Mouse (Mus musculus) hindbrain, postnatal 0 days (tissue): ENCODE results near the gene Msh4. TPM values are rescaled to one million over a fixed set of nuclear protein-coding genes. Genes with fewer than 3 reads are reported as not detected.

Experiments used
- ATAC-seq: fragments of 200-750 bp; cut with Nextera tagmentation; 2 replicates; pipeline ENCODE4 v1.8.0; 2017; ENCODE audit warnings: mild to moderate bottlenecking, moderate TSS enrichment, moderate library complexity
- DNase-seq: peaks from one replicate; pipeline ENCODE4 v3.0.0-alpha.2; 2015; ENCODE audit warnings: low spot score
- H3K27ac ChIP-seq: fragments of 300-500 bp; sonication (generic); 2 replicates; pipeline ENCODE4 v1.5.1; 2014; ENCODE audit warnings: mild to moderate bottlenecking
- H3K27me3 ChIP-seq: fragments of 300-500 bp; sonication (generic); 2 replicates; pipeline ENCODE4 v1.6.1; 2014; ENCODE audit warnings: low read length, mixed read lengths; ENCODE audit not compliant: insufficient read depth
- H3K36me3 ChIP-seq: fragments of 300-500 bp; sonication (generic); 2 replicates; pipeline ENCODE4 v1.6.1; 2014; ENCODE audit warnings: low read length, mixed read lengths; ENCODE audit not compliant: insufficient read depth
- H3K4me1 ChIP-seq: fragments of 300-500 bp; sonication (generic); 2 replicates; pipeline ENCODE4 v1.6.1; 2014; ENCODE audit warnings: antibody characterized with exemption, low read length, mixed read lengths; ENCODE audit not compliant: insufficient read depth
- H3K4me2 ChIP-seq: fragments of 300-500 bp; sonication (generic); 2 replicates; pipeline ENCODE4 v1.6.1; 2014; ENCODE audit warnings: low read depth, mild to moderate bottlenecking, low read length, moderate library complexity, mixed read lengths
- H3K4me3 ChIP-seq: fragments of 300-500 bp; sonication (generic); 2 replicates; pipeline ENCODE4 v1.5.1; 2014; ENCODE audit warnings: low read length
- H3K9ac ChIP-seq: fragments of 300-500 bp; sonication (generic); replicated peaks from 2 replicates; pipeline ENCODE4 v1.6.1; 2014; ENCODE audit warnings: mild to moderate bottlenecking, low read length, moderate library complexity, mixed read lengths
- H3K9me3 ChIP-seq: fragments of 300-500 bp; sonication (generic); 2 replicates; pipeline ENCODE4 v1.6.1; 2016; ENCODE audit warnings: low read length, mixed read lengths
- CTCF ChIP-seq: IDR thresholded peaks from 2 replicates; pipeline ENCODE4 v1.5.1; 2016; ENCODE audit warnings: antibody characterized with exemption, control low read depth, low read depth
- WGBS: fragments of 180-500 bp; shearing (Covaris S2); extraction: QIAGEN DNeasy Blood & Tissue Kit; methylation state at CpG from one replicate; pipeline ENCODE4 v1.1.7; 2014; 5-methylcytosine and 5-hydroxymethylcytosine counted together
- polyA plus RNA-seq: library from polyadenylated mRNA; unstranded; fragments of >200 nt; fragmentation: Nextera tagmentation; extraction: Ambion mirVana; gene quantifications from 2 replicates; pipeline ENCODE4 v1.2.1, GENCODE M21; 2015
- total RNA-seq: library from RNA; depleted of rRNA; stranded (reverse); fragments of >200 nt; gene quantifications from 2 replicates; pipeline ENCODE4 v1.2.3, GENCODE M21; 2014

The Msh4 gene
- total and polyA plus RNA-seq, 2 experiments from 2014 or later = 0.13 to 0.68 TPM

- 46% methylated on average over 8 of the region's 8 CpGs for WGBS
- Histone ChIP-seq H3K9me3 (no peaks in the 10 kb centered on the region), H3K4me3 (peak overlapping the region; percentile 87), H3K27ac (no peak overlapping the region), H3K4me1 (peaks cover 21% of the 10 kb centered on the region), H3K27me3 (no peaks in the 10 kb centered on the region), H3K9ac (peak overlapping the region; percentile 92), H3K36me3 (peaks cover 32% of the 10 kb centered on the region), H3K4me2 (peak overlapping the region; percentile 77)
- no peak for TF ChIP-seq CTCF
- DNase-seq (no peak), ATAC-seq (no peak)
These were observed 5.4 kb upstream of the Msh4 start for GRCm38 (mm10) chr3:153911197-153911881.

GRCm38 (mm10) chr3:153910489-153910888 is 4.6 kb upstream of the Msh4 start:
- H3K9me3 ChIP-seq = no peaks in the 10 kb centered on the region
- no peak overlapping the region for H3K9ac ChIP-seq
- WGBS = 65% methylated on average over 7 of the region's 7 CpGs
- H3K27me3 ChIP-seq = no peaks in the 10 kb centered on the region
- H3K27ac ChIP-seq = no peak overlapping the region
- no peak for ATAC-seq
- TF ChIP-seq CTCF = no peak
- 0 out of 2 replicates have a peak overlapping the region, but pooled peaks have one; percentile 7 for H3K4me3 ChIP-seq
- peaks cover 21% of the 10 kb centered on the region for H3K4me1 ChIP-seq
- peaks cover 39% of the 10 kb centered on the region for H3K36me3 ChIP-seq
- peak overlapping the region; percentile 77 for H3K4me2 ChIP-seq
- no peak for DNase-seq

GRCm38 (mm10) chr3:153908919-153909318 is 3.0 kb upstream of the Msh4 start:
- Histone ChIP-seq H3K27me3 (no peaks in the 10 kb centered on the region), H3K4me1 (peaks cover 21% of the 10 kb centered on the region), H3K9ac (no peak overlapping the region), H3K4me2 (no peak overlapping the region), H3K36me3 (peaks cover 45% of the 10 kb centered on the region), H3K4me3 (no peak overlapping the region), H3K27ac (no peak overlapping the region), H3K9me3 (no peaks in the 10 kb centered on the region)
- no peak for TF ChIP-seq CTCF
- DNase-seq (no peak), ATAC-seq (no peak)
- WGBS = 74% methylated on average over 5 of the region's 5 CpGs

- Histone ChIP-seq H3K4me3 (no peak overlapping the region), H3K4me2 (no peak overlapping the region), H3K9ac (no peak overlapping the region), H3K36me3 (peaks cover 45% of the 10 kb centered on the region), H3K9me3 (no peaks in the 10 kb centered on the region), H3K4me1 (peaks cover 4% of the 10 kb centered on the region), H3K27me3 (no peaks in the 10 kb centered on the region), H3K27ac (no peak overlapping the region)
- no peak for TF ChIP-seq CTCF
- WGBS = 84% methylated on average over 49 of the region's 49 CpGs
- no peak for DNase-seq
- peak; percentile 43; the same call in 1 of the 2 replicates for ATAC-seq
These were observed 445 bp downstream of the Msh4 start for GRCm38 (mm10) chr3:153905251-153906135.

GRCm38 (mm10) chr3:153904586-153904985 is 1.4 kb downstream of the Msh4 start:
- Histone ChIP-seq H3K9me3 (no peaks in the 10 kb centered on the region), H3K27me3 (no peaks in the 10 kb centered on the region), H3K4me2 (no peak overlapping the region), H3K4me3 (no peak overlapping the region), H3K36me3 (peaks cover 36% of the 10 kb centered on the region), H3K9ac (no peak overlapping the region), H3K4me1 (no peaks in the 10 kb centered on the region; the same call in 1 of the 2 replicates), H3K27ac (no peak overlapping the region)
- peak; percentile 72; the same call in 1 of the 2 replicates for ATAC-seq
- WGBS = 61% methylated on average over 6 of the region's 6 CpGs
- peak; percentile 67 for DNase-seq
- peak; percentile 76 for TF ChIP-seq CTCF

GRCm38 (mm10) chr3:153902595-153902994 is 3.3 kb downstream of the Msh4 start:
- no peak for TF ChIP-seq CTCF
- Histone ChIP-seq H3K4me1 (no peaks in the 10 kb centered on the region), H3K9me3 (no peaks in the 10 kb centered on the region), H3K27me3 (no peaks in the 10 kb centered on the region), H3K4me2 (no peak overlapping the region), H3K27ac (no peak overlapping the region), H3K9ac (no peak overlapping the region), H3K36me3 (peaks cover 19% of the 10 kb centered on the region), H3K4me3 (no peak overlapping the region)
- ATAC-seq = no peak
- 70% methylated on average over 3 of the region's 3 CpGs for WGBS
- no peak for DNase-seq
